Mouse (Mus musculus) ES-E14 (cell line): ENCODE measurements around the gene Vmn1r159.
"Not testable (repeated sequence)": the region's sequence is repeated elsewhere in the genome, so short reads cannot be mapped to it uniquely, and the experiment has no call there.

Source experiments
- CHD2 ChIP-seq: IDR thresholded peaks from 2 replicates; pipeline ENCODE4 v1.6.1; 2014; ENCODE audit warnings: mild to moderate bottlenecking, low read depth, low read length, inconsistent platforms
- HCFC1 ChIP-seq: IDR thresholded peaks from 2 replicates; pipeline ENCODE4 v1.6.1; 2012; ENCODE audit warnings: low read length, inconsistent platforms, borderline replicate concordance; ENCODE audit not compliant: insufficient read depth
- MAFK ChIP-seq: IDR thresholded peaks from 2 replicates; pipeline ENCODE4 v1.6.1; 2014; ENCODE audit warnings: mild to moderate bottlenecking, low read depth, low read length, inconsistent platforms; ENCODE audit not compliant: insufficient read depth
- ZC3H11A ChIP-seq: IDR thresholded peaks from 2 replicates; pipeline ENCODE4 v1.6.1; 2012; ENCODE audit warnings: low read depth, mild to moderate bottlenecking, inconsistent platforms, low read length, borderline replicate concordance
- ZNF384 ChIP-seq: IDR thresholded peaks from 2 replicates; pipeline ENCODE4 v1.6.1; 2012; ENCODE audit warnings: low read depth, low read length, inconsistent platforms

- TF ChIP-seq HCFC1, MAFK, ZC3H11A, CHD2, ZNF384: not testable (repeated sequence)
Measured at GRCm38 (mm10) chr7:22870924-22871323, 27.5 kb upstream of the Vmn1r159 start, which contains the start of gene Vmn1r160.
